Mouse (Mus musculus) T-helper 17 cell (primary cell): ENCODE results near the gene Jpt2.

ENCODE experiments used
- in situ Hi-C, 2 experiments: fragments of 300-600 bp; cut with MboI, MseI; formaldehyde crosslinking; loops; 1 replicate in 1 of 2; 2 replicates in 1 of 2; pipeline ENCODE4 v1.15.1; 2025; ENCODE audit warnings: high pct_unique_total_duplicates in 2 of 2

Jpt2 gene

DNA sequence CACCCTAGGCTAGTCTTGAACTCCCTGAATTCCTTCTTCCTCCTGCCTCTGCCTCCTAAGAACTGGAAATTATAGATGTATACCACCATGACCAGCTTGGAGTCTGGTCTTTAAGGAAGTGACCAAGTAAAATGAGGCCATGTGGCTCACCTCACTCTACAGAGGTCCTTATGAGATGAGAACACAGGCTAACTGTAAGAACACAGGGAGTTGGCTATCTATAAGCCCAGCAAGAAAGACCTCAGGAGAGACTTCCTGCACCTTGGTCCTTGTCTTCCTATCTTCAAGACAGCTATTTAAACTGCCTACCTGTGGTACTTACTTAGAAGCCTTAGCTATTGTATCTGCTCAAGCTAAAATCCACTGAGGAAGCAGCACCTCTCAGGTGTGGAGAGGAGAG is 46.5 kb downstream of the Jpt2 start:
- in situ Hi-C loops = no loop called here

DNA sequence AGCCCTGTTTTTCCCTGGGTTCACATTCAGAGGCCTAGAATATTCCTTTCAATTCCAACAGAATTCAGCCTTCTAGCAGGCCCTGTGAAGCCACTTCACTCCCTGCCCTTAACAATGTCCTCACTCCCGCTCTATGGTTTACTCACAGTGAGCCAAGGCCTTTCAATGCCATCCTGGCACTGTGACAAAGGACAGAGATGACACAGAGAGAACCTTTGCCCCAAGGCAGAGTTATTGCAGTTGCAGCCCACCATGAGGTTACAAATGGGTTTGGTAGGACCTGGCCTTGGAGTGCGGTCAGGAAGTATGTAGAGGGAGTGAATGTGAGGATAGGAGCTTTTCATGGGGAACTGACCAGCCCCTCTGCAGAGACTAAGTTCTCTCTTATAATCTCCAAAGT is 52.9 kb downstream of the Jpt2 start:
- in situ Hi-C loops = no loop called here

DNA sequence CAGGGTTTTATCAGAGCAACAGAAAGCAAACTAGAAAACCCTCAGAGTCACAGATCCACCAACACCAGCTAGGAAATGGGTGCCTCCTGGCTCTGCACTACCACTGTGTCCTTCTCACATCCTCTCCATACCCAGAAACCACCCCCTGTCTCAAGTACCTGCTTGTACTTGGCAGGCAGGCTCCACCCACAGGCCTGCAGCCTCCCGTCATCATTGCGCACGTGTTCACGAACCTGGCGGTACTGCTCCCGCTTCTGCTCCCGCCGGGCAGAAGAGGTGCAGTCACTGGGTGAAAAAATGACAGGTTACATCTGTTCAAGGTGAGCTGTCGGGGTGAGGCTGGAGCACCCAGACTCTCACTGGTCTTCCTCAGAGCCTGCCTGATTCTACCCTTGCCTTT is 56.7 kb downstream of the Jpt2 start:
- in situ Hi-C loops = no loop called here

- in situ Hi-C loops = no loop called here
These were observed 57.6 kb downstream of the Jpt2 start for GRCm38 (mm10) chr17:24902671-24903474.

GRCm38 (mm10) chr17:24902124-24902523 is 58.4 kb downstream of the Jpt2 start:
- in situ Hi-C loops = no loop called here

DNA sequence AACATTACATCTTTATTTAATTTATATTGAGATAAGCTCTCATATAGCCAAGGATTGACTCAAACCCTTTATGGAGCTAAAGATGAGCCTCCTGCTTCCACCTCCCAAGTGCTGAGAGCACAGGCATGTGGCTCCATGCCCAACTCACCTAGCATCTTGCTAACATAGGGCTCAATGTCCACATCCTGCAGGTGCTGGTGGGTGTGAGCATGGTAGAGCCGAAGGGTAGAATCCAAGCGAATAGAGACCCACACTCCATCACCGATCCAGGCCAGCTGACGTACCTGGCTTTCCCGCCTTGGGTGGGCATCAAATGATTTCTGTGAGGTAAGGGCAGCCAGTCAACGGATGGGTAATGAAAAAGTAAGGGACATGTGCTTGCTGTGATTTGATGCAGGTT is 60.5 kb downstream of the Jpt2 start:
- in situ Hi-C loops = no loop called here

GRCm38 (mm10) chr17:24899153-24899552 is 61.3 kb downstream of the Jpt2 start:
- in situ Hi-C loops = no loop called here

GRCm38 (mm10) chr17:24898041-24898854 is 62.2 kb downstream of the Jpt2 start:
- in situ Hi-C loops = no loop called here

DNA sequence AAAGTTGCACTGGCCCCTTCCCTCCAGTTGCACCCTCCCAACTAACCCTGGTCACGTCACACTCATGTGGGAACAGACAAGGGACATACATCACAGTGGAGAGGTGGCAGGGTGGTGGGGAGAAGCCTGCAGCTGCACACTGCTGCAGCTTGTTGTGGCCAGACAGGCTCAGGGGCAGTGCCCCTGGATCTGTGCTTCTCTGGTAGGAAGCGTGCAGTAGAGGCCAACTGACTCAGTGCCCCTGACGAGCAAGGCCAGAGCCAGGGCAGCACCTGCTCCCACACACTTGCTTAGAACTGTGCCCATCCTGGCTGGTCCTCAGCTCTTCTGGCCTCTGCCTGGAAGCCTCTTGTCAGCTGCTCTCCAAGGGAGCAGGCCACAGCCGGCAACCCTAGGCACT is 62.9 kb downstream of the Jpt2 start:
- in situ Hi-C loops = no loop called here

- in situ Hi-C loops = no loop called here
These were observed 63.6 kb downstream of the Jpt2 start for GRCm38 (mm10) chr17:24896993-24897269.

GRCm38 (mm10) chr17:24896241-24896992 is 64.1 kb downstream of the Jpt2 start, which contains the start of gene Nme3:
Nme3 (plus strand) TSS chr17:24896500.
- in situ Hi-C loops = no loop called here

- in situ Hi-C loops = no loop called here
These were observed 64.8 kb downstream of the Jpt2 start for GRCm38 (mm10) chr17:24895571-24896240.

DNA sequence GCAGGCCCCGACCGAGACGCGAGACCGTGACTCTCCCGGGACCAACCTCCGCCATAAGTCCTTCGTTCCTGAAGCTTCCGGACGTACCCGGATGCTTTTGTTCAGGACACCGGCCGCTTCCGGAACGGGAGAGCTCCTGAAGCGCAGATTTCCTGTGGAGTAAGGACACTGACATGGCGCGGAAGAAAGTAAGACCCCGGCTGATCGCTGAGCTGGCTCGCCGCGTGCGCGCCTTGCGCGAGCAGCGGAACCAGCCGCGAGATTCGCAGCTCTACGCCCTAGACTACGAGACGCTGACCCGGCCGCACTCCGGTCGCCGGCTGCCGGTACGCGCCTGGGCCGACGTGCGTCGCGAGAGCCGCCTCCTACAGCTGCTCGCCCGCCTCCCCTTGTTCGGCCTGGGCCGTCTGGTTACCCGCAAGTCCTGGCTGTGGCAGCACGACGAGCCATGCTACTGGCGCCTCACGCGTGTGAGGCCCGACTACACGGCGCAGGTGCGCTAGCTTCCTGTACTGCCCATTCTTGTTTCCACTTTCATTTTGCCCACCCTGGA is 65.4 kb downstream of the Jpt2 start, which contains the start of the genes Eme2 and Mrps34:
Gene Eme2 (minus strand): TSS at position 93 of the 553 bp plus-strand sequence.
Gene Mrps34 (plus strand): TSS at position 122 of the 553 bp plus-strand sequence.
- in situ Hi-C loops = no loop called here

GRCm38 (mm10) chr17:24894061-24894994 is 66.2 kb downstream of the Jpt2 start:
- in situ Hi-C loops = no loop called here

- in situ Hi-C loops = no loop called here
These were observed 67.2 kb downstream of the Jpt2 start for GRCm38 (mm10) chr17:24893276-24893675.

DNA sequence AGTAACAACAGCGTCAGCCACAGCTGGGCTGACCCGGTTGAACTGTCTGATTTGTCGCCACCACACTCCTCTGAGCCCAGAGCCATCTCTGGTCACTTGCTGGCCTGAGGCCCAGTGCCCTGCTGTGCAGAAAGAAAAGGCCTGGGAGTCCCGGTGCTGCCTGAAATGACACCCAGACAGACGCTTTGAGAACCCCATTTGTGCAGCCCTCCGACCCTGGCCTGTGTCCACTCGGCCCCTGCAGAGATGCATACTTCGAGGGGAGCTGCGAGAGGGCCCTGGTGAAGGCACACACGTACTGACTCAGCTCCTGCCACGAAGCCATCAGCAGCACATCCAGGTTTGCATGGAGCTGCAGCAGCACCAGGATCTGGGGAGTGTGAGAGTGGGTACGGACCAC is 67.7 kb downstream of the Jpt2 start:
- in situ Hi-C loops = no loop called here

DNA sequence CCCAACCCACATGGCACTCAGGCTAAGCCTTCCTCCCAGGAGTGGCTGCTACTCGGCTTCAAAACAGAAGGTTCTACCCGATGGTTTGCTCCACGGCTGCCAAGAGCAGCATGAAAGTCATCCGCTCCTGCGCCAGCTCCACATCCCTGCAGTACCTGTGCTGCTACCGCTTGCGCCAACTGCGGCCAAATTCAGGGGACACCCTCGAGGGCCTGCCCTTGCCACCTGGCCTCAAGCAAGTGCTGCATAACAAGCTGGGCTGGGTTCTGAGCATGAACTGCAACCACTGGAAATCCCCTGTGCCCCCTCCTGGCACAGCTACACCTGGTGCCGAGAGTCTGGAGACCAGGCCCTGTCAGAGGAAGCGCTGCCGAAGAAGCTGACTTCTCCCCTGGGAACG is 69.2 kb downstream of the Jpt2 start:
- in situ Hi-C loops = no loop called here

- in situ Hi-C loops = no loop called here
These were observed 70.1 kb downstream of the Jpt2 start for GRCm38 (mm10) chr17:24890151-24891092.

DNA sequence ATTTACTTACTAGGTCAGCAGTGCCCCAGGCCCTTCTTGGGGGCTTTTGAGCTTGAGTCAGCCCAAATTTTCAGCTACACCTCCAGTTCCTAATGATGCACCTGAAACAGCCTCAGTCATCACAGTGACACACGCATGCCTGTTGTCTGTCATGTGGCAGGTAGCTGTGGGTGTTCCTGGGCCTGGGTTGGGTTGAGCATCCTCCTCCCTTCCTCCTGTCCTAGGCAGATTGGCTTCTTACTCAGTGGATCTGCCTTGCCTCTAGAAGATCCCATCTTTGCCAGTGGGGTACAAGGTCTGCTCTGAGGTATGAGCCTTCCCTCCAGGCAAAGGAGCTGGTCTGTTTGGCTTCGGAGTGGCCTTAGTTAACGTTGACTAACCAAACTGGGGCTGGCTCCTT is 71.6 kb downstream of the Jpt2 start:
- in situ Hi-C loops = loop anchor here (5.0 to 10.0 kb wide), 2 partner anchors 144 to 152 kb away; partner anchors contain the start of gene Msrb1 (in 1 of the 2)
